Mouse (Mus musculus) myocyte (in vitro differentiated cells): ENCODE data around the gene Faap100.

Experiments used
- CEBPB ChIP-seq: IDR thresholded peaks from 2 replicates; pipeline ENCODE4 v1.6.1; 2011; ENCODE audit warnings: mild to moderate bottlenecking, moderate library complexity; ENCODE audit not compliant: poor library complexity, insufficient read depth, severe bottlenecking
- MAX ChIP-seq: IDR thresholded peaks from one replicate; pipeline ENCODE4 v1.6.1; 2011; ENCODE audit warnings: low read depth, mild to moderate bottlenecking, control low read depth
- POLR2A ChIP-seq: IDR thresholded peaks from one replicate; pipeline ENCODE4 v1.6.1; 2011; ENCODE audit warnings: low read depth, mild to moderate bottlenecking, control low read depth, moderate library complexity; ENCODE audit not compliant: insufficient read length
- POLR2AphosphoS2 ChIP-seq: IDR thresholded peaks from one replicate; pipeline ENCODE4 v1.6.1; 2011; ENCODE audit warnings: low read depth, control low read depth; ENCODE audit not compliant: insufficient read length
- TCF12 ChIP-seq: IDR thresholded peaks from one replicate; pipeline ENCODE4 v1.6.1; 2011; ENCODE audit warnings: mild to moderate bottlenecking, control low read depth; ENCODE audit not compliant: poor library complexity, insufficient read depth, severe bottlenecking

DNA sequence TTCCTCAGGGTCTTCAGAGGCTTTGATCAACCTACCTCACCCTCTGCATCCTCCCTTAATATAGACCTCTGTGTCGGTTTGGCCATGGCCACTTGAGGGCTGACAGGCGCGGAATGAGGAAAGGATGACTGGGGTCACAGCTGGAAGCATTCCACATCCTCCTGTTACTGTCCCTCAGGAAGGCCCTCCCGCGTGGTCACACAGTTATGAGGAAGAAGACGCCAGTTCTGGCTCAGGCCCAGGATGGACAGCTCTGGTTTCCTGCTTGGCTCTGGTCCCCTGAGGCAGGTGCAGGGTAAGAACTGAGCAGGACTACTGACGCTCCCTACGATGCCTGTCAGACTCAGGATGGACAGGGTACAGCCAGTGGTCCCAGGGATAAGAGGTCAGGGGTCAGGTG is 18.5 kb downstream of the Faap100 start:
- TF ChIP-seq TCF12 (no peak), POLR2A (no peak), MAX (no peak), CEBPB (no peak), POLR2AphosphoS2 (no peak)
